ENCODE assay signal across 9 mouse cellular contexts in genomic region chr9:44454132-44454890, GRCm38 (mm10). TPM values are rescaled to one million over a fixed set of nuclear protein-coding genes. Genes with fewer than 3 reads are reported as not detected.
DNase-seq lines count a peak whose midpoint lies in the region; ATAC-seq lines count a peak whose summit lies in the region.
"Had no signal": no experiment of that assay in that cellular context is flagged by ENCODE, and none has a peak within 500 bp of the region (broad histone marks: within the 10 kb centered on the region; RNA-seq: fewer than 3 reads in every experiment).

No protein-coding gene starts in this region.

- DNase-seq in c-Kit-positive CD71-negative TER-119-negative erythroid progenitor cells, embryonic 14.5 days (ENCODE audit: low read depth): peak; percentile 79
- peak; percentile 82 for DNase-seq in forebrain, embryonic 10.5 days (ENCODE audit: extremely low spot score, low spot score)
- peak; percentile 87 for DNase-seq in kidney, postnatal 14 days
- DNase-seq in liver, embryonic 13.5 days: peak; percentile 48
- DNase-seq in neural tube, embryonic 10.5 days (ENCODE audit: extremely low spot score, low spot score): peak; percentile 89

- H3K27ac ChIP-seq in forebrain, embryonic 10.5 days: peak overlapping the region; percentile 49; the same call in 1 of the 2 replicates
- no peak overlapping the region for H3K27ac ChIP-seq in heart, embryonic 16.5 days (ENCODE audit: low read length)
- H3K27ac ChIP-seq in liver, embryonic 13.5 days: no peak overlapping the region
- H3K27ac ChIP-seq in stomach, embryonic 14.5 days (ENCODE audit: low read length): peak overlapping the region; percentile 23; the same call in 1 of the 2 replicates

- peaks cover 51% of the 10 kb centered on the region for H3K27me3 ChIP-seq in forebrain, embryonic 10.5 days (ENCODE audit: poor library complexity, severe bottlenecking)
- peaks cover 19% of the 10 kb centered on the region for H3K27me3 ChIP-seq in heart, embryonic 16.5 days (ENCODE audit: control insufficient read depth, insufficient read depth, low read length)
- H3K27me3 ChIP-seq in liver, embryonic 13.5 days: peaks cover 58% of the 10 kb centered on the region
- H3K27me3 ChIP-seq in stomach, embryonic 14.5 days (ENCODE audit: control insufficient read depth, insufficient read depth, low read length): no peaks in the 10 kb centered on the region

- no peaks in the 10 kb centered on the region for H3K36me3 ChIP-seq in forebrain, embryonic 10.5 days (replicated peaks)
- no peaks in the 10 kb centered on the region for H3K36me3 ChIP-seq in heart, embryonic 16.5 days (ENCODE audit: control insufficient read depth, insufficient read depth)
- H3K36me3 ChIP-seq in liver, embryonic 13.5 days: no peaks in the 10 kb centered on the region
- H3K36me3 ChIP-seq in stomach, embryonic 14.5 days (ENCODE audit: control insufficient read depth, insufficient read depth, low read length): no peaks in the 10 kb centered on the region

- 11% methylated on average over 14 of the region's 14 CpGs for WGBS in forebrain, embryonic 10.5 days
- 10% methylated on average over 14 of the region's 14 CpGs for WGBS in heart, embryonic 16.5 days
- 12% methylated on average over 14 of the region's 14 CpGs for WGBS in liver, embryonic 13.5 days (ENCODE audit: insufficient replicate concordance)
- 8% methylated on average over 14 of the region's 14 CpGs for WGBS in stomach, embryonic 14.5 days

- no peak overlapping the region for H3K9ac ChIP-seq in heart, embryonic 16.5 days (ENCODE audit: low read length)
- no peak overlapping the region for H3K9ac ChIP-seq in liver, embryonic 13.5 days
- H3K9ac ChIP-seq in stomach, embryonic 14.5 days (replicated peaks; ENCODE audit: low read depth, low read length): no peak overlapping the region

- H3K4me1 ChIP-seq in forebrain, embryonic 10.5 days: peaks cover 42% of the 10 kb centered on the region
- H3K4me1 ChIP-seq in heart, embryonic 16.5 days (ENCODE audit: control insufficient read depth, insufficient read depth, low read length): peaks cover 3% of the 10 kb centered on the region; the same call in 1 of the 2 replicates
- no peaks in the 10 kb centered on the region for H3K4me1 ChIP-seq in liver, embryonic 13.5 days (replicated peaks)
- no peaks in the 10 kb centered on the region for H3K4me1 ChIP-seq in stomach, embryonic 14.5 days (ENCODE audit: control insufficient read depth, insufficient read depth, low read length)

- H3K9me3 ChIP-seq in forebrain, embryonic 10.5 days: no peaks in the 10 kb centered on the region
- no peaks in the 10 kb centered on the region for H3K9me3 ChIP-seq in heart, embryonic 16.5 days (replicated peaks; ENCODE audit: control insufficient read depth, low read length)
- H3K9me3 ChIP-seq in liver, embryonic 13.5 days (replicated peaks): no peaks in the 10 kb centered on the region
- H3K9me3 ChIP-seq in stomach, embryonic 14.5 days (ENCODE audit: control insufficient read depth, low read depth, low read length): no peaks in the 10 kb centered on the region

- no peak overlapping the region for H3K4me3 ChIP-seq in forebrain, embryonic 10.5 days
- no peak overlapping the region for H3K4me3 ChIP-seq in heart, embryonic 16.5 days (ENCODE audit: low read length)
- H3K4me3 ChIP-seq in liver, embryonic 13.5 days (replicated peaks): no peak overlapping the region
- no peak overlapping the region for H3K4me3 ChIP-seq in stomach, embryonic 14.5 days (ENCODE audit: low read depth, low read length)
- H3K4me3 ChIP-seq: erythroblast, embryonic 14.5 days had no signal

- H3K4me2 ChIP-seq in heart, embryonic 16.5 days (ENCODE audit: low read depth, low read length): no peak overlapping the region
- H3K4me2 ChIP-seq in liver, embryonic 13.5 days: no peak overlapping the region
- H3K4me2 ChIP-seq in stomach, embryonic 14.5 days (replicated peaks; ENCODE audit: low read depth, low read length): peak overlapping the region; percentile 18; the same call in 1 of the 2 replicates

- ATAC-seq in CD4-positive, CD25-positive, alpha-beta regulatory T cell, adult 4 months: peak; percentile 81
- peak; percentile 83 for ATAC-seq in heart, embryonic 16.5 days (replicated peaks; ENCODE audit: extremely low read depth, insufficient read depth, low FRiP score)
- ATAC-seq in liver, embryonic 13.5 days (ENCODE audit: low read depth): peak; percentile 50; the same call in 1 of the 2 replicates
- ATAC-seq in stomach, embryonic 14.5 days (ENCODE audit: insufficient number of reproducible peaks, insufficient read depth, low FRiP score, low read depth): peak; percentile 82

RNA-seq across cellular contexts. Expression of gene Upk2, which starts 0.5 kb away (rescaled TPM):
- not detected for polyA plus RNA-seq in CD4-positive, CD25-positive, alpha-beta regulatory T cell, adult 4 months (2017; shearing (Covaris generic))
- polyA plus RNA-seq in forebrain, embryonic 10.5 days (2016; fragmentation: Nextera tagmentation; extraction: Ambion mirVana): not detected in 2 replicates
- polyA plus RNA-seq in heart, embryonic 16.5 days (2015; fragmentation: Nextera tagmentation; extraction: Ambion mirVana): 0.50 TPM in 1 of 2 replicates, not detected in the other
- not detected in 2 replicates for polyA plus RNA-seq in liver, embryonic 13.5 days (2015; fragmentation: Nextera tagmentation; extraction: Ambion mirVana)
- 25.9 and 26.4 TPM in 2 replicates for polyA plus RNA-seq in stomach, embryonic 14.5 days (2014; fragmentation: Nextera tagmentation; extraction: Ambion mirVana)
- polyA plus RNA-seq: erythroblast, embryonic 14.5 days had no signal

RNA-seq across cellular contexts. Expression of gene Foxr1, which starts 13.4 kb away (rescaled TPM):
- under 1 TPM in 1 of 2 experiments, not detected in 1; 0.43 TPM for polyA plus RNA-seq in CD4-positive, CD25-positive, alpha-beta regulatory T cell, adult 4 months (2017; shearing (Covaris generic))
- not detected in 2 replicates for polyA plus RNA-seq in forebrain, embryonic 10.5 days (2016; fragmentation: Nextera tagmentation; extraction: Ambion mirVana)
- not detected in 2 replicates for polyA plus RNA-seq in heart, embryonic 16.5 days (2015; fragmentation: Nextera tagmentation; extraction: Ambion mirVana)
- not detected in 2 replicates for polyA plus RNA-seq in liver, embryonic 13.5 days (2015; fragmentation: Nextera tagmentation; extraction: Ambion mirVana)
- not detected in 2 replicates for polyA plus RNA-seq in stomach, embryonic 14.5 days (2014; fragmentation: Nextera tagmentation; extraction: Ambion mirVana)
- polyA plus RNA-seq: erythroblast, embryonic 14.5 days had no signal

RNA-seq across cellular contexts. Expression of gene Bcl9l, which starts 28.3 kb away (rescaled TPM):
- 10 to 100 TPM; 13.3 to 17.6 TPM for polyA plus RNA-seq in CD4-positive, CD25-positive, alpha-beta regulatory T cell, adult 4 months (2017; shearing (Covaris generic))
- polyA plus RNA-seq in forebrain, embryonic 10.5 days (2016; fragmentation: Nextera tagmentation; extraction: Ambion mirVana): 3.9 and 5.0 TPM in 2 replicates
- polyA plus RNA-seq in heart, embryonic 16.5 days (2015; fragmentation: Nextera tagmentation; extraction: Ambion mirVana): 11.1 and 11.3 TPM in 2 replicates
- 1.0 and 1.5 TPM in 2 replicates for polyA plus RNA-seq in liver, embryonic 13.5 days (2015; fragmentation: Nextera tagmentation; extraction: Ambion mirVana)
- polyA plus RNA-seq in stomach, embryonic 14.5 days (2014; fragmentation: Nextera tagmentation; extraction: Ambion mirVana): 15.4 and 16.3 TPM in 2 replicates

RNA-seq across cellular contexts. Expression of gene Ccdc84, which starts 35.9 kb away (rescaled TPM):
- polyA plus RNA-seq in CD4-positive, CD25-positive, alpha-beta regulatory T cell, adult 4 months (2017; shearing (Covaris generic)): 10 to 100 TPM; 24.7 to 27.2 TPM
- polyA plus RNA-seq in forebrain, embryonic 10.5 days (2016; fragmentation: Nextera tagmentation; extraction: Ambion mirVana): 25.6 and 26.1 TPM in 2 replicates
- polyA plus RNA-seq in heart, embryonic 16.5 days (2015; fragmentation: Nextera tagmentation; extraction: Ambion mirVana): 21.3 and 23.5 TPM in 2 replicates
- polyA plus RNA-seq in liver, embryonic 13.5 days (2015; fragmentation: Nextera tagmentation; extraction: Ambion mirVana): 13.8 and 16.6 TPM in 2 replicates
- 27.0 and 30.7 TPM in 2 replicates for polyA plus RNA-seq in stomach, embryonic 14.5 days (2014; fragmentation: Nextera tagmentation; extraction: Ambion mirVana)

RNA-seq across cellular contexts. Expression of gene Trappc4, which starts 46.9 kb away (rescaled TPM):
- 100 to 1,000 TPM; 143 to 153 TPM for polyA plus RNA-seq in CD4-positive, CD25-positive, alpha-beta regulatory T cell, adult 4 months (2017; shearing (Covaris generic))
- polyA plus RNA-seq in forebrain, embryonic 10.5 days (2016; fragmentation: Nextera tagmentation; extraction: Ambion mirVana): 181 and 189 TPM in 2 replicates
- polyA plus RNA-seq in heart, embryonic 16.5 days (2015; fragmentation: Nextera tagmentation; extraction: Ambion mirVana): 84.4 and 90.3 TPM in 2 replicates
- polyA plus RNA-seq in liver, embryonic 13.5 days (2015; fragmentation: Nextera tagmentation; extraction: Ambion mirVana): 68.3 and 69.4 TPM in 2 replicates
- 118 and 123 TPM in 2 replicates for polyA plus RNA-seq in stomach, embryonic 14.5 days (2014; fragmentation: Nextera tagmentation; extraction: Ambion mirVana)

Comparison
In these comparisons a context has a peak if more than half of its experiments do, and no peak if none do; other contexts are left out.
1. H3K27ac ChIP-seq: peak in forebrain, embryonic 10.5 days (single experiment) and stomach, embryonic 14.5 days (single experiment); none in heart, embryonic 16.5 days (single experiment) and liver, embryonic 13.5 days (single experiment).
2. RNA of gene Upk2, which starts 0.5 kb away (polyA plus RNA-seq): 25.9 to 26.4 TPM in stomach, embryonic 14.5 days; 0.50 TPM in heart, embryonic 16.5 days, not detected in CD4-positive, CD25-positive, alpha-beta regulatory T cell, adult 4 months, not detected in forebrain, embryonic 10.5 days and not detected in liver, embryonic 13.5 days; every median in the first group is over 10 times any median in the second.
3. Peak in every context shown above with its lines, with median percentiles within 50 percentile points of each other: ATAC-seq and DNase-seq.